Comparison of ENCODE assay signal across 9 mouse cellular contexts in the genomic region with DNA sequence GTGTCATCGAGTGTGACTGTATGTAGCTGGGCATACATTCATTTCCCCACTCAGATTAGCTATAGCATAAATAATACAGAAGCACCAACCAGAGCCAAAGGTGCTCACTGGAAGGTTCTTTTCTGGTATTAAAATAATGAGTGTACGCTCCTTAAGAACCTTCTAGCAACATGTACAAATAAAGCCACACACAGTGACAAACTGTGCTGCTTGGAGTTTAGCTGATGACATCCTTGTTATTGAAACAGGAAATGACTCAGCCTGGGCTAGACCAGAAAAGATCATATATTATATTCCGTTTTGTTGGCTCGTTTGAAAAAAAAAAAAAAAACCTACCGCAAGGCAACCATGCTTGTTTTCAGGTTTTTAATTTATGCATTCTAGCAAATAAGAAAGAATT. TPM values are rescaled to one million over a fixed set of nuclear protein-coding genes. Genes with fewer than 3 reads are reported as not detected.
DNase-seq lines count a peak whose midpoint lies in the region; ATAC-seq and TF ChIP-seq lines count a peak whose summit lies in the region.
"Had no signal": no experiment of that assay in that cellular context is flagged by ENCODE, and none has a peak within 500 bp of the region (broad histone marks: within the 10 kb centered on the region; RNA-seq: fewer than 3 reads in every experiment).

No protein-coding gene starts in this region.

- no peak for TF ChIP-seq CTCF in liver, postnatal 0 days (IDR thresholded peaks at IDR 0.05; ENCODE audit: low read depth)

- peaks cover 10% of the 10 kb centered on the region for H3K4me1 ChIP-seq in liver, postnatal 0 days (ENCODE audit: insufficient read depth)
- H3K4me1 ChIP-seq in hindbrain, embryonic 12.5 days = no peaks in the 10 kb centered on the region

- intact Hi-C loops in heart, postnatal 25 days (cut with DNase I) = no loop called here
- intact Hi-C loops in left cerebral cortex, postnatal 25 days (cut with DNase I) = no loop called here

- no peaks in the 10 kb centered on the region for H3K36me3 ChIP-seq in liver, postnatal 0 days (replicated peaks; ENCODE audit: insufficient read depth, low read length)
- no peaks in the 10 kb centered on the region for H3K36me3 ChIP-seq in hindbrain, embryonic 12.5 days
- H3K36me3 ChIP-seq: hindbrain, embryonic 13.5 days had no signal

- H3K4me3 ChIP-seq in liver, postnatal 0 days (ENCODE audit: low read depth, low read length) = peak overlapping the region; percentile 29; the same call in 1 of the 2 replicates
- no peak overlapping the region for H3K4me3 ChIP-seq in hindbrain, embryonic 12.5 days
- H3K4me3 ChIP-seq: hindbrain, embryonic 13.5 days had no signal

- H3K27me3 ChIP-seq in liver, postnatal 0 days (ENCODE audit: insufficient read depth, low read length) = no peaks in the 10 kb centered on the region
- no peaks in the 10 kb centered on the region for H3K27me3 ChIP-seq in hindbrain, embryonic 12.5 days
- H3K27me3 ChIP-seq: hindbrain, embryonic 13.5 days had no signal

- H3K9ac ChIP-seq in liver, postnatal 0 days (replicated peaks) = no peak overlapping the region; the same call in 1 of the 2 replicates
- no peak overlapping the region for H3K9ac ChIP-seq in hindbrain, embryonic 12.5 days
- H3K9ac ChIP-seq: hindbrain, embryonic 13.5 days had no signal

- WGBS in liver, postnatal 0 days (ENCODE audit: insufficient replicate concordance) = 27% methylated on average over 5 of the region's 5 CpGs
- 90% methylated on average over 5 of the region's 5 CpGs for WGBS in hindbrain, embryonic 12.5 days

- H3K4me2 ChIP-seq in liver, postnatal 0 days (ENCODE audit: low read depth, low read length) = peak overlapping the region; percentile 67
- H3K4me2 ChIP-seq in hindbrain, embryonic 12.5 days (replicated peaks) = no peak overlapping the region
- H3K4me2 ChIP-seq: hindbrain, embryonic 13.5 days had no signal

- ATAC-seq in liver, postnatal 0 days = peak; percentile 82
- ATAC-seq in hindbrain, embryonic 12.5 days (ENCODE audit: low FRiP score) = no peak

- H3K9me3 ChIP-seq in liver, postnatal 0 days (ENCODE audit: low read length) = no peaks in the 10 kb centered on the region
- no peaks in the 10 kb centered on the region for H3K9me3 ChIP-seq in hindbrain, embryonic 12.5 days (replicated peaks)
- H3K9me3 ChIP-seq: hindbrain, embryonic 13.5 days had no signal

- H3K27ac ChIP-seq in liver, postnatal 0 days (ENCODE audit: low read depth) = peak overlapping the region; percentile 82
- H3K27ac ChIP-seq in hindbrain, embryonic 12.5 days = no peak overlapping the region
- H3K27ac ChIP-seq: hindbrain, embryonic 13.5 days had no signal

- peak; percentile 73 for TF ChIP-seq EP300 in liver, postnatal 0 days (IDR thresholded peaks at IDR 0.05; ENCODE audit: low read depth)

- DNase-seq in heart, adult 11 months = peak; percentile 94
- DNase-seq in heart, postnatal 25 days (ENCODE audit: low spot score) = no peak
- peak; percentile 90 for DNase-seq in 3T3-L1 (ENCODE audit: low read depth, low spot score)
- peak; percentile 65 for DNase-seq in c-Kit-positive CD71-negative TER-119-negative erythroid progenitor cells, embryonic 14.5 days (ENCODE audit: low read depth)
- no peak for DNase-seq in liver, postnatal 0 days
- no peak for DNase-seq in left cerebral cortex, postnatal 25 days (ENCODE audit: low spot score in 2 of 2)
- DNase-seq in retina, embryonic 14.5 days (ENCODE audit: low spot score) = no peak

RNA-seq across cellular contexts. Expression of gene Klf6, which starts 15.7 kb away (rescaled TPM):
- total RNA-seq in heart, postnatal 25 days (2021) = 10 to 100 TPM; 47.7 to 55.1 TPM
- 15.3 and 18.9 TPM in 2 replicates for polyA plus RNA-seq in liver, postnatal 0 days (2015; fragmentation: Nextera tagmentation; extraction: Ambion mirVana)
- 10 to 100 TPM; 54.5 to 58.2 TPM for total RNA-seq in left cerebral cortex, postnatal 25 days (2021)
- 92.0 and 94.7 TPM in 2 replicates for polyA plus RNA-seq in hindbrain, embryonic 12.5 days (2016; fragmentation: Nextera tagmentation; extraction: Ambion mirVana)

Comparison
In these comparisons a context has a peak if more than half of its experiments do, and no peak if none do; other contexts are left out.
1. DNase-seq: peak in heart, adult 11 months (single experiment), 3T3-L1 (single experiment) and c-Kit-positive CD71-negative TER-119-negative erythroid progenitor cells, embryonic 14.5 days (single experiment); none in heart, postnatal 25 days (single experiment), liver, postnatal 0 days (single experiment), left cerebral cortex, postnatal 25 days (0 of 2) and retina, embryonic 14.5 days (single experiment).